Mouse (Mus musculus): ENCODE results near the gene Aldh3b2.

Aldh3b2 gene

DNA sequence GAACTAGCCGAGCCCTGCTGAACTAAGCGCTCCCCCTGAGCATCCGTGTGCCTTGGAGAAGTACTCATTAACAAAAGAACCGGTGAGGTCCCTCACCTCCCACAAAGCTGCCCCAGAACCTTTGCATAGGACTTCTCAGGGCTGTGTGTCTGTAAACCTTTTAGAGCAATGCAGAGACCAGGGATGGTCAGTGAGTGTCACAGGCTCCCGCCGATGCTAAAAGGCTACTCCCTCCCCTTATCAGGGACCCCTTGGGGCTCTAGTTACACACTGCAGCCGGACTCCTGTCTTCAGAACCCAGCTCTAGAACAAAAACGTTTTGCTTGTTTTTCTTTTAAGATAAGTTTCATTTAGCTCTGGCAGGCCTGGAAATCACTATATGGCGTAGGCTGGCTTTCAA lies 40.9 kb downstream of the Aldh3b2 start:
- no peak for DNase-seq (ENCODE audit: low read depth)

- no peak for DNase-seq (ENCODE audit: low read depth)
Observed at GRCm38 (mm10) chr19:4014802-4015201, 42.7 kb downstream of the Aldh3b2 start.

DNA sequence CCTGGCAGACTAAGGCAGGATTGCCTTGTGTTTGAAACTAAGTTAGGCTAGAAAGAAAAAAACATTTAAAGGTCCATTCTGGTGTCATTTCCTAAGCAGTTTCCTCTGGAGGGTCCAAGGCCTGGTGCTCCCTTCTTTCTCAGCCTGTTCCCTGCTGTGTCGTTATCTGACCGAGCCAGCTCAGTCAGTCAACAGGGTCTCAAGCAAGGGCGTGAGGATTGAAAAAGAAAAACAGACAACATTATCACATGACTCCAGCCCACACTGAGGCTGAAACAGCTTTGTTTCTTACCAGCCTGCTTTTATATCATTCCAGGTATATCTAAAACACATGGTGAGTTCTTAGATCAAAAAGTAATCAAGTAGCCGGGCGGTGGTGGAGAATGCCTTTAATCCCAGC lies 43.5 kb downstream of the Aldh3b2 start:
- DNase-seq (ENCODE audit: low read depth), result no peak

DNA sequence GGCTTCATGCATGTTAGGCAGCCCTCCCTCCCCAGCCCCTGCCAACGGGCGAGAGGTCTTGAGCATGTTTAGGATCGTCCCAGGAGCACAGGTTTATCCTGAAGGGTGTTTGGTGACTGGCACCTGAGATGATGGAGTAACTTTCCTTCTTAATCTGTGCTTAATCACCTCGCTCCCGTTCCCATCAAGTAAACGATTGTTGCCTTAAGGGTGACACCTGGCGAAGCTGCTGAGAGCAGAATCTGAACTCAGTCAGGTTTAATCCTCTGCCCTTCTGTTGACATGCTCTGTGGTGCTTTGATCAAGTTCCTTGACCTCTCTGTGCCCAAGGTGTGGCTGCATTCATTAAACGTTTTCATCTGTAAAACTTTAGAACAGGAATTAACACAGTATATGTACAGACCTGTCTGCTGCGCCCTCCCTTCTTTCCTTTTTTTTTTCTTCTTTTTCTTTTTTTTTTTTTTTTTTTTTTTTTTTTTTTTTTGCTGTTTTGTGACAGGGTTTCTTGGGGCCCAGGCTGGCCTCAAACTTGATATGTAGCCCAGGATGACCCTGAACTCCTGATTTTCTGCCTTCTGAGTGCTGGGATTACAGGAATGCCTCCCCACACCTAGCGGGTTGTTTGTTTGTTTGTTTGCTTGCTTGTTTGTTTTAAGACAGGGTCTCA lies 45.9 kb downstream of the Aldh3b2 start:
- no peak for DNase-seq (ENCODE audit: low read depth)

GRCm38 (mm10) chr19:4018743-4019583 lies 46.8 kb downstream of the Aldh3b2 start:
- peak; percentile 88 for DNase-seq (ENCODE audit: low read depth)

- no peak for DNase-seq (ENCODE audit: low read depth)
Observed at GRCm38 (mm10) chr19:4023185-4023584, 51.1 kb downstream of the Aldh3b2 start.

DNA sequence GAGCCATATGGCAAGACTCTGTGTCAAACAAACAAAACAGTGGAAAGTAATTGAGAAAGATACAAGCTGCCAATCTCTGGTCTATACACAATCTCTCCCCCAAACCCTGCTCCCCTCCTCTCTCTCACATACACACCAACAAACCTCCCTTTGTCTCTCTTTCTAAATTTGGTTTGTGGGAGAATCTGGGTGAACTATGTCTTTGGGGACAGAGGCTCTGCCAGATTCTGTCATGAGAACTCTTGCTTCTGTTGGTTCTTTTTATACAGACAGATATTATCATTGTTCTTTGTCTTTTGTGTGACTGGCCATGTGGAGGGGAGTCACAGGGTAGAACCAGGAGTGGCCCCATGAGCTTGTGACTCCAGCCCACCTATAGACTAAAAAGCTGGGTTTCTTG lies 55.4 kb downstream of the Aldh3b2 start:
- no peak for DNase-seq (ENCODE audit: low read depth)

Measured in 416B (cell line).